Comparison of ENCODE assay signal across 8 mouse cellular contexts in genomic region chr12:70969485-70970184, GRCm38 (mm10). TPM values are rescaled to one million over a fixed set of nuclear protein-coding genes. Genes with fewer than 3 reads are reported as not detected.
DNase-seq lines count a peak whose midpoint lies in the region; ATAC-seq and TF ChIP-seq lines count a peak whose summit lies in the region.

No protein-coding gene starts in this region.

- peak overlapping the region; percentile 81 for H3K27ac ChIP-seq in forebrain, postnatal 0 days (ENCODE audit: low read depth, low read length)
- no peak overlapping the region; the same call in 1 of the 2 replicates for H3K27ac ChIP-seq in hindbrain, embryonic 13.5 days

- H3K36me3 ChIP-seq in forebrain, postnatal 0 days (ENCODE audit: insufficient read depth), result no peaks in the 10 kb centered on the region
- no peaks in the 10 kb centered on the region for H3K36me3 ChIP-seq in hindbrain, embryonic 13.5 days

- TF ChIP-seq CTCF in forebrain, postnatal 0 days (IDR thresholded peaks at IDR 0.05; ENCODE audit: low read depth), result peak; percentile 76

- peak; percentile 40 for ATAC-seq in forebrain, postnatal 0 days
- ATAC-seq in hindbrain, embryonic 13.5 days (ENCODE audit: low FRiP score), result no peak

- H3K4me2 ChIP-seq in forebrain, postnatal 0 days (ENCODE audit: low read depth), result peak overlapping the region; percentile 42
- H3K4me2 ChIP-seq in hindbrain, embryonic 13.5 days, result peak overlapping the region; percentile 55

- no peaks in the 10 kb centered on the region for H3K4me1 ChIP-seq in forebrain, postnatal 0 days (ENCODE audit: insufficient read depth)
- H3K4me1 ChIP-seq in hindbrain, embryonic 13.5 days (replicated peaks), result peaks cover 7% of the 10 kb centered on the region; the same call in 1 of the 2 replicates

- WGBS in forebrain, postnatal 0 days, result 3% methylated on average over 17 of the region's 17 CpGs
- WGBS in hindbrain, embryonic 13.5 days, result 5% methylated on average over 17 of the region's 17 CpGs

- H3K9me3 ChIP-seq in forebrain, postnatal 0 days (ENCODE audit: low read length), result no peaks in the 10 kb centered on the region
- no peaks in the 10 kb centered on the region for H3K9me3 ChIP-seq in hindbrain, embryonic 13.5 days

- H3K4me3 ChIP-seq in forebrain, postnatal 0 days (ENCODE audit: low read depth, low read length), result peak overlapping the region; percentile 59
- H3K4me3 ChIP-seq in hindbrain, embryonic 13.5 days, result peak overlapping the region; percentile 37

- DNase-seq in MN1 (ENCODE audit: low spot score), result peak; percentile 90
- peak; percentile 54 to 71 for DNase-seq in cerebellum, adult 18-20 months
- peak; percentile 84 for DNase-seq in forebrain, postnatal 0 days
- peak; percentile 58 to 76 for DNase-seq in layer of hippocampus, postnatal 14 days (ENCODE audit: low spot score in 2 of 2)
- DNase-seq in lung, postnatal 10 days, result peak; percentile 70
- peak; percentile 83 for DNase-seq in retina, embryonic 14.5 days (ENCODE audit: low spot score)
- peak; percentile 57 to 63 for DNase-seq in thymus, postnatal 36 days

- no peaks in the 10 kb centered on the region for H3K27me3 ChIP-seq in forebrain, postnatal 0 days (ENCODE audit: insufficient read depth, low read length)
- no peaks in the 10 kb centered on the region for H3K27me3 ChIP-seq in hindbrain, embryonic 13.5 days

- peak overlapping the region; percentile 34; the same call in 1 of the 2 replicates for H3K9ac ChIP-seq in forebrain, postnatal 0 days
- no peak overlapping the region for H3K9ac ChIP-seq in hindbrain, embryonic 13.5 days

RNA-seq across cellular contexts. Expression of gene Psma3, which starts 4.8 kb away (rescaled TPM):
- total RNA-seq in forebrain, postnatal 0 days (2014; rRNA removed), result 207 and 225 TPM in 2 replicates
- polyA plus RNA-seq in forebrain, postnatal 0 days (2015; fragmentation: Nextera tagmentation; extraction: Ambion mirVana), result 605 and 698 TPM in 2 replicates
- 599 and 600 TPM in 2 replicates for polyA plus RNA-seq in hindbrain, embryonic 13.5 days (2015; fragmentation: Nextera tagmentation; extraction: Ambion mirVana)
- total RNA-seq in layer of hippocampus, postnatal 14 days (2021), result 100 to 1,000 TPM; 232 TPM

RNA-seq across cellular contexts. Expression of gene Actr10, which starts 32.0 kb away (rescaled TPM):
- total RNA-seq in forebrain, postnatal 0 days (2014; rRNA removed), result 105 and 112 TPM in 2 replicates
- 196 and 282 TPM in 2 replicates for polyA plus RNA-seq in forebrain, postnatal 0 days (2015; fragmentation: Nextera tagmentation; extraction: Ambion mirVana)
- polyA plus RNA-seq in hindbrain, embryonic 13.5 days (2015; fragmentation: Nextera tagmentation; extraction: Ambion mirVana), result 216 TPM in 2 replicates
- total RNA-seq in layer of hippocampus, postnatal 14 days (2021), result 100 to 1,000 TPM; 168 to 172 TPM

RNA-seq across cellular contexts. Expression of gene Arid4a, which starts 46.2 kb away (rescaled TPM):
- 15.6 and 17.9 TPM in 2 replicates for total RNA-seq in forebrain, postnatal 0 days (2014; rRNA removed)
- polyA plus RNA-seq in forebrain, postnatal 0 days (2015; fragmentation: Nextera tagmentation; extraction: Ambion mirVana), result 27.4 and 38.2 TPM in 2 replicates
- polyA plus RNA-seq in hindbrain, embryonic 13.5 days (2015; fragmentation: Nextera tagmentation; extraction: Ambion mirVana), result 41.2 and 41.3 TPM in 2 replicates
- 10 to 100 TPM; 32.6 to 35.8 TPM for total RNA-seq in layer of hippocampus, postnatal 14 days (2021)
